Comparison of ENCODE assay signal across 8 mouse cellular contexts in the genomic region with DNA sequence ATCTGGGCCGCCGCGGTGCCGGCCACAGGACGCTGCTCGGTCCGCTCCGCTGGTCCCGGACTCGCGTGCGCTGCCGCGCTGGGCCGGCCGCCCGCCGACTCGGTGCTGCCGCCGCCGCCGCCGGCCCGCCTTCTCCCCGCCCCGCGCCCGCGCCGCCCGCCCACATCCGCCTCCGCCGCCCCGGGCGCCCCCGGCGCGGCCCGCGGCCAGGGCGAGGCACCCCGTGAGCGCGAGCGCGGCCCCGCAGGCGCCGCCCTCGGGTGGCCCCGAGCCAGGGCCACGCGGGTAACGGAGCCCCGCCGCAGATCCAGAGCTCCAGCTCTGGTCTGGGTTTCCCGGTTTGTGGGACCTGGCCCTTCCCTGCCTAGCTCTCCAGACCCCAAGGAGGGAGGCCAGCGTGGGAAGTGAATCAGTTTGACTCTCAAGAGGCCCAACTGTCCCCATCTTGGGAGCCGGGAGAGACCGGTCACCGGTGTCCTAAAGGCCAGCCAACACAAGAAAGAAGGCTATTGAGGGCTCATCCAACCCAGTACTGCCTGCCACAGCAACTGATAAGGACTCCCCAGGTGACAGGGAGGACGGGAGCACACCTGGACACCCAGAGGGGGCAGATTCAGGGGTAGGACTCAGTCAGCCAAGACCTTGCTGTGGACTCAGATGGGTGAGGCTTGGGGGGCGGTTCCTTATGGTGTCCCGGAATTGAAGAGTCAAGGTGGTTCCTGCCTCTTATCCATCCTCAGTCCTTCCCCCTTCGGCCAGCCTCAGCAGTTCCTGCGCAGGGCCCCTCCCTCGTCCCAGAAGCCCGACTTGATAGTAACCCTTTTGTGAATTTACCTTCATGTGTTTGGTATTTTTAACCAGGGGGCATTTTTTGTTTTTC. TPM values are rescaled to one million over a fixed set of nuclear protein-coding genes. Genes with fewer than 3 reads are reported as not detected.
A peak's percentile ranks its signal among the peaks of the same experiment; 100 is the strongest.
DNase-seq lines count a peak whose midpoint lies in the region; ATAC-seq and TF ChIP-seq lines count a peak whose summit lies in the region.

A gene (minus strand): TSS at position 753 of the 880 bp plus-strand sequence.

- H3K27ac ChIP-seq in embryonic facial prominence, embryonic 11.5 days (replicated peaks; ENCODE audit: low read depth, low read length): peak within 1 kb of the TSS; percentile 88
- peak within 1 kb of the TSS; percentile 88 for H3K27ac ChIP-seq in kidney, adult 2 months (ENCODE audit: insufficient read depth, low read depth, low read length)
- peak within 1 kb of the TSS; percentile 94 for H3K27ac ChIP-seq in liver, embryonic 11.5 days (ENCODE audit: low read depth, low read length)
- H3K27ac ChIP-seq in thymus, adult 2 months (ENCODE audit: control insufficient read depth, insufficient read depth, low read length): peak within 1 kb of the TSS; percentile 26; the same call in 1 of the 2 replicates

- peaks cover 18% of the 10 kb centered on the region for H3K27me3 ChIP-seq in embryonic facial prominence, embryonic 11.5 days (ENCODE audit: control insufficient read depth, insufficient read depth, low read length)
- no peaks in the 10 kb centered on the region for H3K27me3 ChIP-seq in kidney, adult 2 months (replicated peaks; ENCODE audit: control insufficient read depth, insufficient read depth, low read length)
- H3K27me3 ChIP-seq in liver, embryonic 11.5 days (replicated peaks; ENCODE audit: control insufficient read depth, insufficient read depth, low read length): peaks cover 24% of the 10 kb centered on the region
- H3K27me3 ChIP-seq in thymus, adult 2 months (ENCODE audit: control insufficient read depth, insufficient read depth, low read length): peaks cover under 1% of the 10 kb centered on the region; the same call in 1 of the 2 replicates

- H3K4me1 ChIP-seq in embryonic facial prominence, embryonic 11.5 days (ENCODE audit: control insufficient read depth, insufficient read depth, low read length): peaks cover 16% of the 10 kb centered on the region
- H3K4me1 ChIP-seq in kidney, adult 2 months (ENCODE audit: control insufficient read depth, insufficient read depth, low read length): peaks cover 5% of the 10 kb centered on the region; the same call in 1 of the 2 replicates
- H3K4me1 ChIP-seq in liver, embryonic 11.5 days (replicated peaks; ENCODE audit: control insufficient read depth, insufficient read depth, low read length): peaks cover 40% of the 10 kb centered on the region
- peaks cover 44% of the 10 kb centered on the region for H3K4me1 ChIP-seq in thymus, adult 2 months (replicated peaks; ENCODE audit: control insufficient read depth, insufficient read depth, low read length)

- under 1% methylated on average over 68 of the region's 70 CpGs for WGBS in embryonic facial prominence, embryonic 11.5 days
- WGBS in kidney, adult 2 months: 14% methylated on average over 70 of the region's 70 CpGs
- WGBS in liver, embryonic 11.5 days: under 1% methylated on average over 49 of the region's 70 CpGs
- 18% methylated on average over 70 of the region's 70 CpGs for WGBS in thymus, adult 2 months

- TF ChIP-seq CTCF in kidney, adult 2 months (conservative IDR thresholded peaks at IDR 0.05; ENCODE audit: insufficient read depth, insufficient read length, low read depth, low read length): no peak
- no peak for TF ChIP-seq CTCF in thymus, adult 2 months (IDR thresholded peaks at IDR 0.05; ENCODE audit: borderline replicate concordance, control insufficient read depth, extremely low read depth, insufficient read depth, low read length, poor library complexity)

- peak within 1 kb of the TSS; percentile 94 for H3K4me3 ChIP-seq in embryonic facial prominence, embryonic 11.5 days (ENCODE audit: low read depth, low read length)
- H3K4me3 ChIP-seq in kidney, adult 2 months (ENCODE audit: insufficient read depth, low read depth, low read length): peak within 1 kb of the TSS; percentile 86
- peak within 1 kb of the TSS; percentile 98 for H3K4me3 ChIP-seq in liver, embryonic 11.5 days (ENCODE audit: low read depth, low read length)
- peak within 1 kb of the TSS; percentile 77 for H3K4me3 ChIP-seq in thymus, adult 2 months (ENCODE audit: control insufficient read depth, insufficient read depth, low read length)

- H3K36me3 ChIP-seq in embryonic facial prominence, embryonic 11.5 days (replicated peaks; ENCODE audit: control insufficient read depth, insufficient read depth, low read depth, low read length): peaks cover 11% of the 10 kb centered on the region
- no peaks in the 10 kb centered on the region for H3K36me3 ChIP-seq in kidney, adult 2 months (ENCODE audit: control insufficient read depth, insufficient read depth, low read length)
- H3K36me3 ChIP-seq in liver, embryonic 11.5 days (ENCODE audit: control insufficient read depth, insufficient read depth, low read length): peaks cover 4% of the 10 kb centered on the region; the same call in 1 of the 2 replicates
- H3K36me3 ChIP-seq in thymus, adult 2 months (ENCODE audit: control insufficient read depth, insufficient read depth, low read length): peaks cover 11% of the 10 kb centered on the region

- H3K9ac ChIP-seq in embryonic facial prominence, embryonic 11.5 days (replicated peaks; ENCODE audit: low read length): peak within 1 kb of the TSS; percentile 99
- H3K9ac ChIP-seq in liver, embryonic 11.5 days (ENCODE audit: low read depth, low read length): peak within 1 kb of the TSS; percentile 97

- no peaks in the 10 kb centered on the region for H3K9me3 ChIP-seq in embryonic facial prominence, embryonic 11.5 days (replicated peaks; ENCODE audit: control insufficient read depth, low read length)
- H3K9me3 ChIP-seq in liver, embryonic 11.5 days (ENCODE audit: control insufficient read depth, low read length): no peaks in the 10 kb centered on the region

- H3K4me2 ChIP-seq in embryonic facial prominence, embryonic 11.5 days (ENCODE audit: low read depth, low read length): peak within 1 kb of the TSS; percentile 89
- H3K4me2 ChIP-seq in liver, embryonic 11.5 days: peak within 1 kb of the TSS; percentile 94

- peak; percentile 35 for ATAC-seq in CD4-positive, CD25-positive, alpha-beta regulatory T cell, adult 4 months
- peak; percentile 19; the same call in 1 of the 2 replicates for ATAC-seq in embryonic facial prominence, embryonic 11.5 days (replicated peaks; ENCODE audit: insufficient number of reproducible peaks, low FRiP score, low TSS enrichment, low read depth)
- ATAC-seq in liver, embryonic 11.5 days (replicated peaks; ENCODE audit: low FRiP score): peak; percentile 65
- ATAC-seq in monocyte, adult 5-6 weeks (replicated peaks; ENCODE audit: insufficient number of reproducible peaks, low FRiP score, low TSS enrichment, poor library complexity, severe bottlenecking): peak; percentile 32

- no peak for TF ChIP-seq POLR2A in kidney, adult 2 months (IDR thresholded peaks at IDR 0.05; ENCODE audit: low read depth, low read length)
- TF ChIP-seq POLR2A in thymus, adult 2 months (IDR thresholded peaks at IDR 0.05; ENCODE audit: control insufficient read depth, extremely low read depth, insufficient read depth, low read length, poor library complexity): no peak

- peak; percentile 87 for DNase-seq in adrenal gland, adult 2 months
- peak; percentile 64 for DNase-seq in embryonic facial prominence, embryonic 11.5 days (ENCODE audit: low spot score)
- peak; percentile 62 for DNase-seq in heart, adult 8-10 months (ENCODE audit: low spot score)
- DNase-seq in kidney, adult 2 months: peak; percentile 68
- peak; percentile 84 for DNase-seq in liver, embryonic 11.5 days (ENCODE audit: low spot score)
- peak; percentile 55 for DNase-seq in thymus, adult 2 months

RNA-seq across cellular contexts. Expression of the gene that starts here (rescaled TPM):
- polyA plus RNA-seq in CD4-positive, CD25-positive, alpha-beta regulatory T cell, adult 4 months (2017; shearing (Covaris generic)): 10 to 100 TPM; 14.6 to 18.4 TPM
- 100 to 1,000 TPM; 267 to 369 TPM for total RNA-seq in adrenal gland, adult 2 months (2021)
- polyA plus RNA-seq in adrenal gland, adult 2 months (2012; rRNA removed): 291 and 463 TPM in 2 replicates
- 68.3 and 99.2 TPM in 2 replicates for polyA plus RNA-seq in embryonic facial prominence, embryonic 11.5 days (2014; fragmentation: Nextera tagmentation; extraction: Ambion mirVana)
- 100 to 1,000 TPM; 161 to 195 (median 179) TPM for total RNA-seq in heart, adult 8-10 months (2022)
- polyA plus RNA-seq in kidney, adult 2 months (2012; rRNA removed): 85.3 and 90.6 TPM in 2 replicates
- 54.9 and 62.9 TPM in 2 replicates for polyA plus RNA-seq in liver, embryonic 11.5 days (2014; fragmentation: Nextera tagmentation; extraction: Ambion mirVana)
- total RNA-seq in monocyte, adult 5-6 weeks (2017): 151 to 190 TPM (median 176 TPM) in 3 replicates
- polyA plus RNA-seq in thymus, adult 2 months (2012; rRNA removed): 220 and 229 TPM in 2 replicates

Comparison
In these comparisons a context has a peak if more than half of its experiments do, and no peak if none do; other contexts are left out.
1. Peak in every context shown above with its lines: DNase-seq, ATAC-seq, H3K4me3 ChIP-seq and H3K27ac ChIP-seq.
2. H3K27ac ChIP-seq: peak in every context shown above with its lines; median percentile 94 in liver, embryonic 11.5 days; 88 in embryonic facial prominence, embryonic 11.5 days; 88 in kidney, adult 2 months; 26 in thymus, adult 2 months.